In the genomic region with DNA sequence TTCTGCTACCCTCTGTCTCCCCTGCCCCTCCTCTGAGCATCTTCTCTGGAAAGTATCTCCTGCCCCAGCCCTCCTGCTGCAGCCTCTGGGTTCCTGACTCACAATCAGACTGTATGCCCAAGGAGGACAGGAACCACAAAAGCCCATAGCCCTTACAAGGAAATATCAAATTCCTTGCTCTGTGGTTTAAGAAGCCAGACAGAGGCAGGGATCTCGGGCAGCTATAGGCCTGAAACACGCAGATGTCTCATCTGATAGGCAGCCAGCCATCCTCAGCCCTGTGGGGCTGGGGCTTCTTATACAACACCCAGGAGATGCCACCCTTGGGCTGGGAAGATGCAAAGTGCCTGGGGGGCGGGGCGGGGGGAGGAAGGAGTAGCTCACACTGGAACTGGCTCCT, we compare ENCODE assay signal across 8 mouse cellular contexts. TPM values are rescaled to one million over a fixed set of nuclear protein-coding genes. Genes with fewer than 3 reads are reported as not detected.
DNase-seq lines count a peak whose midpoint lies in the region; ATAC-seq and TF ChIP-seq lines count a peak whose summit lies in the region.

No protein-coding gene starts in this region.

- intact Hi-C loops in left cerebral cortex, adult 2 months (cut with DNase I) = loop anchor here (2.0 to 5.0 kb wide), 3 partner anchors 61 to 197 kb away; no protein-coding TSS in a partner anchor

- no peak for DNase-seq in left cerebral cortex, adult 2 months (ENCODE audit: extremely low spot score in 1 of 2, low spot score in 2 of 2)
- no peak for DNase-seq in left cerebral cortex, adult 8-10 months (ENCODE audit: low spot score in 2 of 2)
- DNase-seq in embryonic facial prominence, embryonic 11.5 days (ENCODE audit: low spot score) = no peak
- no peak for DNase-seq in midbrain, postnatal 0 days (ENCODE audit: low spot score)
- DNase-seq in layer of hippocampus, adult 11-12 months (ENCODE audit: low spot score) = no peak
- DNase-seq in cerebellum, adult 11 months = no peak
- no peak for DNase-seq in ovary, postnatal 14 days (ENCODE audit: low spot score)

- no peak for TF ChIP-seq CTCF in left cerebral cortex, adult 2 months (IDR thresholded peaks at IDR 0.05)
- no peak for TF ChIP-seq CTCF in midbrain, postnatal 0 days (IDR thresholded peaks at IDR 0.05)

- H3K4me1 ChIP-seq in embryonic facial prominence, embryonic 11.5 days (ENCODE audit: control insufficient read depth, insufficient read depth, low read length) = peaks cover 8% of the 10 kb centered on the region
- H3K4me1 ChIP-seq in hindbrain, embryonic 12.5 days = peaks cover 37% of the 10 kb centered on the region
- peaks cover 17% of the 10 kb centered on the region for H3K4me1 ChIP-seq in midbrain, postnatal 0 days (ENCODE audit: insufficient read depth, low read length)

- no peaks in the 10 kb centered on the region for H3K27me3 ChIP-seq in embryonic facial prominence, embryonic 11.5 days (ENCODE audit: control insufficient read depth, insufficient read depth, low read length)
- H3K27me3 ChIP-seq in hindbrain, embryonic 12.5 days = no peaks in the 10 kb centered on the region
- no peaks in the 10 kb centered on the region for H3K27me3 ChIP-seq in midbrain, postnatal 0 days (ENCODE audit: insufficient read depth, low read length)

- H3K9ac ChIP-seq in embryonic facial prominence, embryonic 11.5 days (replicated peaks; ENCODE audit: low read length) = peak overlapping the region; percentile 47; the same call in 1 of the 2 replicates
- no peak overlapping the region for H3K9ac ChIP-seq in hindbrain, embryonic 12.5 days
- H3K9ac ChIP-seq in midbrain, postnatal 0 days (replicated peaks; ENCODE audit: low read length, poor library complexity, severe bottlenecking) = no peak overlapping the region; the same call in 1 of the 2 replicates

- no peak for ATAC-seq in embryonic facial prominence, embryonic 11.5 days (replicated peaks; ENCODE audit: insufficient number of reproducible peaks, low FRiP score, low TSS enrichment, low read depth)
- no peak for ATAC-seq in hindbrain, embryonic 12.5 days (ENCODE audit: low FRiP score)
- no peak for ATAC-seq in midbrain, postnatal 0 days (ENCODE audit: low FRiP score)

- 75% methylated on average over 4 of the region's 4 CpGs for WGBS in embryonic facial prominence, embryonic 11.5 days
- WGBS in hindbrain, embryonic 12.5 days = 91% methylated on average over 4 of the region's 4 CpGs
- WGBS in midbrain, postnatal 0 days = 84% methylated on average over 4 of the region's 4 CpGs

- peak overlapping the region; percentile 57 for H3K4me3 ChIP-seq in left cerebral cortex, adult 2 months
- no peak overlapping the region for H3K4me3 ChIP-seq in embryonic facial prominence, embryonic 11.5 days (ENCODE audit: low read depth, low read length)
- H3K4me3 ChIP-seq in hindbrain, embryonic 12.5 days = peak overlapping the region; percentile 43; the same call in 1 of the 2 replicates
- no peak overlapping the region for H3K4me3 ChIP-seq in midbrain, postnatal 0 days (ENCODE audit: low read depth, low read length)

- H3K27ac ChIP-seq in left cerebral cortex, adult 2 months = peak overlapping the region; percentile 100
- H3K27ac ChIP-seq in embryonic facial prominence, embryonic 11.5 days (replicated peaks; ENCODE audit: low read depth, low read length) = peak overlapping the region; percentile 86
- peak overlapping the region; percentile 99; the same call in 1 of the 2 replicates for H3K27ac ChIP-seq in hindbrain, embryonic 12.5 days
- peak overlapping the region; percentile 98 for H3K27ac ChIP-seq in midbrain, postnatal 0 days (ENCODE audit: low read depth, low read length)

- no peaks in the 10 kb centered on the region for H3K36me3 ChIP-seq in embryonic facial prominence, embryonic 11.5 days (replicated peaks; ENCODE audit: control insufficient read depth, insufficient read depth, low read depth, low read length)
- H3K36me3 ChIP-seq in hindbrain, embryonic 12.5 days = no peaks in the 10 kb centered on the region
- no peaks in the 10 kb centered on the region for H3K36me3 ChIP-seq in midbrain, postnatal 0 days (ENCODE audit: insufficient read depth, low read length)

- H3K9me3 ChIP-seq in embryonic facial prominence, embryonic 11.5 days (replicated peaks; ENCODE audit: control insufficient read depth, low read length) = no peaks in the 10 kb centered on the region
- no peaks in the 10 kb centered on the region for H3K9me3 ChIP-seq in hindbrain, embryonic 12.5 days (replicated peaks)
- H3K9me3 ChIP-seq in midbrain, postnatal 0 days (ENCODE audit: low read length) = no peaks in the 10 kb centered on the region

- peak overlapping the region; percentile 42; the same call in 1 of the 2 replicates for H3K4me2 ChIP-seq in embryonic facial prominence, embryonic 11.5 days (ENCODE audit: low read depth, low read length)
- peak overlapping the region; percentile 66; the same call in 1 of the 2 replicates for H3K4me2 ChIP-seq in hindbrain, embryonic 12.5 days (replicated peaks)
- H3K4me2 ChIP-seq in midbrain, postnatal 0 days (ENCODE audit: low read depth, low read length, poor library complexity, severe bottlenecking) = no peak overlapping the region

RNA-seq across cellular contexts. Expression of a gene that starts 1.0 kb away (rescaled TPM):
- total RNA-seq in left cerebral cortex, adult 2 months (2021) = 1 to 10 TPM; 2.8 to 5.7 TPM
- total RNA-seq in left cerebral cortex, adult 8-10 months (2022) = 1 to 10 TPM; 6.1 to 8.8 (median 8.0) TPM
- polyA plus RNA-seq in embryonic facial prominence, embryonic 11.5 days (2014; fragmentation: Nextera tagmentation; extraction: Ambion mirVana) = 1.9 TPM in 1 of 2 replicates, not detected in the other
- 0.45 and 0.89 TPM in 2 replicates for polyA plus RNA-seq in hindbrain, embryonic 12.5 days (2016; fragmentation: Nextera tagmentation; extraction: Ambion mirVana)
- total RNA-seq in midbrain, postnatal 0 days (2014; rRNA removed) = 0.55 and 2.2 TPM in 2 replicates
- 0.64 and 0.70 TPM in 2 replicates for polyA plus RNA-seq in midbrain, postnatal 0 days (2015; fragmentation: Nextera tagmentation; extraction: Ambion mirVana)

Comparison
In these comparisons a context has a peak if more than half of its experiments do, and no peak if none do; other contexts are left out.
1. H3K4me3 ChIP-seq: peak in left cerebral cortex, adult 2 months (single experiment) and hindbrain, embryonic 12.5 days (single experiment); none in embryonic facial prominence, embryonic 11.5 days (single experiment) and midbrain, postnatal 0 days (single experiment).
2. Peak in every context shown above with its lines, with median percentiles within 50 percentile points of each other: H3K27ac ChIP-seq.